Mouse (Mus musculus): ENCODE measurements around the gene Prss50. TPM values are rescaled to one million over a fixed set of nuclear protein-coding genes. Genes with fewer than 3 reads are reported as not detected.

The Prss50 gene
- polyA plus RNA-seq, 1 experiment from 2014 or later = 43.0 TPM

DNA sequence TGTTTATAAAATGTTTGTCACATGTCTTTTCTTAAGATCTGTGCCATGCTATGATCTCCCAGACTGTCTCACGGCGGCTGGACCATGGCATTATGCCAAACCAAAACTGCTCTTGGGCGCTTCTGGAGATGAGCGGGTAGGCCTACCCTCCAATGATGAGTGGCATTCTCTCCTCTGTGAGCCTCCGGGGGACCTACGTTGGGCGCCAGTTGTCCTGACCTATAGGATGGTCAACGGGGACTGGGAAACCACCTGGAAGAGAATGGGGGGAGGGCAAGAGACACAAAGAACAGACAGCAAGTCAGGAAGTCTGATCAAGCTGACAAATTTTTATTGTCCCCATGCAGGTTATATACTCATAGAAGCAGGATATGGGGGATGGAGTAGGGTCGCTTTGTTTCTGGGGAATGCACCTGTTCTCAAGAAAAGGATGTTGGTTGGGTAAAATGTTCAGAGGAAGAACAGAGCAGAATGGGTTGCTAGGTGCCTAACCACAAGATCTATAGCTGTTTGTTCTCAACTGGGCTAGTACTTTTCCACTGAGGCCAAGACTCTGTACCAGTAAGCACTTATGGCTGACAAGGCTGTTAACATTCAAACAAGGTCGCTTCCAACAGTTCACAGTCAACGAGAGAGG is 49.6 kb downstream of the Prss50 start:
- Histone ChIP-seq H3K27me3 (replicated peaks; ENCODE audit: control insufficient read depth, insufficient read depth, low read length) (no peaks in the 10 kb centered on the region; the same call in 1 of the 2 replicates), H3K4me3 (ENCODE audit: low read depth, low read length) (no peak overlapping the region), H3K4me2 (no peak overlapping the region), H3K9ac (ENCODE audit: low read depth, low read length) (no peak overlapping the region), H3K9me3 (ENCODE audit: control insufficient read depth, low read length) (no peaks in the 10 kb centered on the region), H3K27ac (ENCODE audit: low read depth, low read length) (no peak overlapping the region), H3K4me1 (replicated peaks; ENCODE audit: control insufficient read depth, insufficient read depth, low read length) (no peaks in the 10 kb centered on the region), H3K36me3 (ENCODE audit: control insufficient read depth, insufficient read depth, low read length) (no peaks in the 10 kb centered on the region)
- no peak for DNase-seq (ENCODE audit: low spot score)
- 92% methylated on average over 11 of the region's 11 CpGs for WGBS
- ATAC-seq (replicated peaks; ENCODE audit: low FRiP score) = no peak

DNA sequence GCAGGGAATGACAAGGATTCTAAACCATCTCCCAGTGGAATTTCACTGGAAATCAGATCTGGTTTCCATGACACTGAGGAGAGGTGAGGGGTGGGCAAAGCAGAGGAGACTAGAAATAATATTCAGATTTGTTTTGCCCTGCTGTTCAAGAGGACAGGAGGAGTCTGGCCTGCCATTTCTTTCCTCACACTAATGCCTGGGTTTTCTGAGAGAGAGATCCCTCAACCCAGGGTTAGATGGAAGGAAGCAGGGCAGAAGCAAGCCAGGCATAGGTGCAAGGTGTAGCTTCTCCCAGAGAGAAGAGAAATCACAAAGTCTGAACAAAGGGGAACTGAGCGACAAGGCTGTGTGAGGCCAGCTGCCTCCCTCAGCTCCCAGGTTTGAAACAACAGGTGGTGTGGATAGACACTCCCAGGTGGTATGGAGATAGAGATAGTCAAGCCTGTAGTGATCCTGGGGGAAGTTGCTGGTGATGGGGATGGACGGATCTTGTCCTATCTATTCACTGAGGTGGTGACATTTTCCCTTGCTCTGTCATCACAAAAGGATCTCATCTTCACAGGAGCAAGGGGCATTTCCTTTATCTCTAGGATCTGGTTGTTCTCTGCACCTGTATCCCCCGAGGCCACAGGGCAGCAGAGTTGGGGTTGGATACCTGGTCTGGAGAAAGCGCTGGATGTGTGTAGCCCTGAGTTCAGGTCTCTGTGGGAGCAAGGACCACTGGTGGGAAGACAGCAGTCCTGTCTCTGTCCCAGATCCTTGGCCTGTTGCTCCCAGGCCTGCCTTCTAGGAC is 50.3 kb downstream of the Prss50 start:
- no peak for ATAC-seq (replicated peaks; ENCODE audit: low FRiP score)
- Histone ChIP-seq H3K4me3 (ENCODE audit: low read depth, low read length) (no peak overlapping the region), H3K36me3 (ENCODE audit: control insufficient read depth, insufficient read depth, low read length) (no peaks in the 10 kb centered on the region), H3K4me2 (no peak overlapping the region), H3K9ac (ENCODE audit: low read depth, low read length) (no peak overlapping the region), H3K27me3 (replicated peaks; ENCODE audit: control insufficient read depth, insufficient read depth, low read length) (no peaks in the 10 kb centered on the region; the same call in 1 of the 2 replicates), H3K9me3 (ENCODE audit: control insufficient read depth, low read length) (no peaks in the 10 kb centered on the region), H3K4me1 (replicated peaks; ENCODE audit: control insufficient read depth, insufficient read depth, low read length) (no peaks in the 10 kb centered on the region), H3K27ac (ENCODE audit: low read depth, low read length) (no peak overlapping the region)
- no peak for DNase-seq (ENCODE audit: low spot score)
- 77% methylated on average over 4 of the region's 4 CpGs for WGBS

DNA sequence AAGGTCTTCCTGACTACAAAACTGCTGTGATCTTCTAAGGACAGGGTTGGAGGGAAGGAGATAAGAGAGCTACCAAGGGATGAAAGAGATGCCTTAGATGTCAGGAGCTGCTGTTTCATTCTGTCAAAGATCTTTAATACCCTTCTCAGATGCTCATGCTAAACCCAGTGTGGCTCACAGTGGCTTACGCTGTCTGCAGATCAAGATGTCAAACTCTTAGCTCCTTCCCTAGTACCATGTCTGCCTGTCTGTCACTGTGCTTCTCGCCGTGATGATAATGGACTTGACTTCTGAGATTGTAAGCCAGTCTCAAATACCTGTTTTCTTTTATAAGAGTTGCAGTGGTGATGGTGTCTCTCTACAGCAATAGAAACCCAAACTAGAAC is 50.9 kb downstream of the Prss50 start:
- H3K9me3 ChIP-seq (ENCODE audit: control insufficient read depth, low read length) = no peaks in the 10 kb centered on the region
- no peak overlapping the region for H3K9ac ChIP-seq (ENCODE audit: low read depth, low read length)
- no peaks in the 10 kb centered on the region for H3K36me3 ChIP-seq (ENCODE audit: control insufficient read depth, insufficient read depth, low read length)
- no peak for ATAC-seq (replicated peaks; ENCODE audit: low FRiP score)
- no peak overlapping the region for H3K4me2 ChIP-seq
- 89% methylated on average over 3 of the region's 3 CpGs for WGBS
- H3K4me3 ChIP-seq (ENCODE audit: low read depth, low read length) = no peak overlapping the region
- no peak overlapping the region for H3K27ac ChIP-seq (ENCODE audit: low read depth, low read length)
- H3K4me1 ChIP-seq (replicated peaks; ENCODE audit: control insufficient read depth, insufficient read depth, low read length) = no peaks in the 10 kb centered on the region
- no peaks in the 10 kb centered on the region; the same call in 1 of the 2 replicates for H3K27me3 ChIP-seq (replicated peaks; ENCODE audit: control insufficient read depth, insufficient read depth, low read length)
- no peak for DNase-seq (ENCODE audit: low spot score)

DNA sequence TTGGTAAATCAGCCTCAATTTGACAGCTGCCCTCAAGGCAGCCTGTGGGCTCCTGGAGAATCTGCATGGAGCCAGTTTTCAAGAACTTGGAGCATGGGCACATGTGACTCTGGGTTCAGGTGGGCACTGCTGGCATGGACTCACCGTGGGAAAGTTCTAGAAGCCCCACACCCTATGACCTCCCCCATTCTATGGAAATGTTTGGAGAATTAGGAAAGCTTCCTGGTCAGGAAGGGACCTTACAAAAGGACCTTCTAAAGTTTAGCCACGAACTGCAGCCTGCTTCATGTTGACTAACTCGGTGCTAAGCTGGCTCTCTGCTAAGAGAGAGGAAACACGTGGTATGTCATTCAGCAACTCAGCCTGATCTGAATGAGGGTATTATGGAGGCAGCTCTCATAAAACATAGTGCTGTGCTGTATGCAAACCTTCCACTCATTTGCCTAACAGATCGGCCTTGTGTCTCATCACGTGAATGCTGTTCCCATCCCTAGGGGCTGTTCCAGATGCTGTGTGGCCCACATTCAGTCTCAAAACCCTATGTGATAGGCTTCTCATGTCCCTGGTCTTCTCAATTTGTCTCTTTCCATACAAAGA is 51.7 kb downstream of the Prss50 start:
- H3K4me3 ChIP-seq (ENCODE audit: low read depth, low read length) = no peak overlapping the region
- H3K27me3 ChIP-seq (replicated peaks; ENCODE audit: control insufficient read depth, insufficient read depth, low read length) = no peaks in the 10 kb centered on the region; the same call in 1 of the 2 replicates
- no peak overlapping the region for H3K4me2 ChIP-seq
- ATAC-seq (replicated peaks; ENCODE audit: low FRiP score) = no peak
- H3K4me1 ChIP-seq (replicated peaks; ENCODE audit: control insufficient read depth, insufficient read depth, low read length) = no peaks in the 10 kb centered on the region
- no peak overlapping the region for H3K27ac ChIP-seq (ENCODE audit: low read depth, low read length)
- DNase-seq (ENCODE audit: low spot score) = no peak
- WGBS = 73% methylated on average over 6 of the region's 6 CpGs
- H3K36me3 ChIP-seq (ENCODE audit: control insufficient read depth, insufficient read depth, low read length) = no peaks in the 10 kb centered on the region
- H3K9ac ChIP-seq (ENCODE audit: low read depth, low read length) = no peak overlapping the region
- H3K9me3 ChIP-seq (ENCODE audit: control insufficient read depth, low read length) = no peaks in the 10 kb centered on the region

Other genes with a start within 250 kb of the Prss50 start
- 8.2 and 9.9 TPM in 2 replicates for gene Nradd, start 233.5 kb upstream of the Prss50 start, polyA plus RNA-seq (2014; fragmentation: Nextera tagmentation; extraction: Ambion mirVana)
- 8.0 TPM in 2 replicates for gene Nbeal2, start 203.8 kb upstream of the Prss50 start, polyA plus RNA-seq (2014; fragmentation: Nextera tagmentation; extraction: Ambion mirVana)
- gene Ccdc12, start 201.5 kb upstream of the Prss50 start, polyA plus RNA-seq (2014; fragmentation: Nextera tagmentation; extraction: Ambion mirVana) = 161 TPM in 2 replicates
- gene Myl3, start 116.1 kb upstream of the Prss50 start, polyA plus RNA-seq (2014; fragmentation: Nextera tagmentation; extraction: Ambion mirVana) = 2.1 and 6.8 TPM in 2 replicates
- 11.0 and 11.7 TPM in 2 replicates for gene Pth1r, start 110.8 kb upstream of the Prss50 start, polyA plus RNA-seq (2014; fragmentation: Nextera tagmentation; extraction: Ambion mirVana)
- not detected in 2 replicates for gene Prss42, start 59.8 kb upstream of the Prss50 start, polyA plus RNA-seq (2014; fragmentation: Nextera tagmentation; extraction: Ambion mirVana)
- not detected in 2 replicates for gene Prss44, start 44.0 kb upstream of the Prss50 start, polyA plus RNA-seq (2014; fragmentation: Nextera tagmentation; extraction: Ambion mirVana)
- not detected in 2 replicates for gene Prss43, start 31.3 kb upstream of the Prss50 start, polyA plus RNA-seq (2014; fragmentation: Nextera tagmentation; extraction: Ambion mirVana)
- gene Prss45, start 23.4 kb upstream of the Prss50 start, polyA plus RNA-seq (2014; fragmentation: Nextera tagmentation; extraction: Ambion mirVana) = not detected in 2 replicates
- not detected in 2 replicates for gene Prss46, start 13.5 kb upstream of the Prss50 start, polyA plus RNA-seq (2014; fragmentation: Nextera tagmentation; extraction: Ambion mirVana)
- 2.5 and 3.6 TPM in 2 replicates for gene Als2cl, start 21.9 kb downstream of the Prss50 start, polyA plus RNA-seq (2014; fragmentation: Nextera tagmentation; extraction: Ambion mirVana)
- gene Tmie, start 22.1 kb downstream of the Prss50 start, polyA plus RNA-seq (2014; fragmentation: Nextera tagmentation; extraction: Ambion mirVana) = 0.96 and 1.5 TPM in 2 replicates
- not detected in 2 replicates for gene Fam240a, start 58.9 kb downstream of the Prss50 start, polyA plus RNA-seq (2014; fragmentation: Nextera tagmentation; extraction: Ambion mirVana)
- not detected in 2 replicates for gene Tdgf1, start 88.2 kb downstream of the Prss50 start, polyA plus RNA-seq (2014; fragmentation: Nextera tagmentation; extraction: Ambion mirVana)
- 0.14 and 0.60 TPM in 2 replicates for gene Lrrc2, start 93.6 kb downstream of the Prss50 start, polyA plus RNA-seq (2014; fragmentation: Nextera tagmentation; extraction: Ambion mirVana)
- 11.1 and 12.5 TPM in 2 replicates for gene Rtp3, start 132.6 kb downstream of the Prss50 start, polyA plus RNA-seq (2014; fragmentation: Nextera tagmentation; extraction: Ambion mirVana)
- gene Ltf, start 161.3 kb downstream of the Prss50 start, polyA plus RNA-seq (2014; fragmentation: Nextera tagmentation; extraction: Ambion mirVana) = 7.2 and 8.8 TPM in 2 replicates
- 4.7 and 5.2 TPM in 2 replicates for gene Ccrl2, start 199.6 kb downstream of the Prss50 start, polyA plus RNA-seq (2014; fragmentation: Nextera tagmentation; extraction: Ambion mirVana)

All from liver, embryonic 11.5 days (tissue).